Mouse (Mus musculus) stomach, postnatal 0 days (tissue): ENCODE measurements at regions not wholly inside any gene's neighbourhood (a gene's known extent, or its start where the extent isn't known, plus 50 kb on each side); places are given as distances from the start of the nearest gene placed in this dataset.

ENCODE experiments used
- ATAC-seq: fragments of 200-750 bp; cut with Nextera tagmentation; 2 replicates; pipeline ENCODE4 v1.8.0; 2017; ENCODE audit not compliant: low FRiP score, low TSS enrichment
- DNase-seq: peaks from one replicate; pipeline ENCODE4 v3.0.0-alpha.2; 2016; ENCODE audit warnings: low spot score
- H3K27ac ChIP-seq: fragments of 300-500 bp; sonication (generic); replicated peaks from 2 replicates; pipeline ENCODE4 v1.5.1; 2014; ENCODE audit warnings: mild to moderate bottlenecking, control low read depth
- H3K27me3 ChIP-seq: fragments of 300-500 bp; sonication (generic); 2 replicates; pipeline ENCODE4 v1.6.1; 2014; ENCODE audit warnings: low read length; ENCODE audit not compliant: control insufficient read depth, insufficient read depth
- H3K36me3 ChIP-seq: fragments of 300-500 bp; sonication (generic); 2 replicates; pipeline ENCODE4 v1.6.1; 2014; ENCODE audit warnings: low read length, mixed read lengths; ENCODE audit not compliant: control insufficient read depth, insufficient read depth
- H3K4me1 ChIP-seq: fragments of 300-500 bp; sonication (generic); replicated peaks from 2 replicates; pipeline ENCODE4 v1.6.1; 2014; ENCODE audit warnings: antibody characterized with exemption; ENCODE audit not compliant: control insufficient read depth, insufficient read depth
- H3K4me2 ChIP-seq: fragments of 300-500 bp; sonication (generic); replicated peaks from 2 replicates; pipeline ENCODE4 v1.6.1; 2014; ENCODE audit warnings: low read depth, mild to moderate bottlenecking, control low read depth, moderate library complexity
- H3K4me3 ChIP-seq: fragments of 300-500 bp; sonication (generic); 2 replicates; pipeline ENCODE4 v1.5.1; 2014; ENCODE audit warnings: low read depth, low read length, control low read depth
- H3K9ac ChIP-seq: fragments of 300-500 bp; sonication (generic); 2 replicates; pipeline ENCODE4 v1.6.1; 2014; ENCODE audit warnings: mild to moderate bottlenecking, low read length, control low read depth, mixed read lengths
- H3K9me3 ChIP-seq: fragments of 300-500 bp; sonication (generic); 2 replicates; pipeline ENCODE4 v1.6.1; 2016; ENCODE audit warnings: low read length; ENCODE audit not compliant: control insufficient read depth
- CTCF ChIP-seq: IDR thresholded peaks from 2 replicates; pipeline ENCODE4 v1.5.1; 2016; ENCODE audit warnings: antibody characterized with exemption, low read depth, mild to moderate bottlenecking, moderate library complexity
- EP300 ChIP-seq: optimal IDR thresholded peaks from 2 replicates; pipeline ENCODE3; 2016; ENCODE audit warnings: antibody characterized with exemption
- WGBS: fragments of 180-500 bp; shearing (Covaris S2); extraction: QIAGEN DNeasy Blood & Tissue Kit; methylation state at CpG from one replicate; pipeline ENCODE4 v1.1.7; 2014; 5-methylcytosine and 5-hydroxymethylcytosine counted together

- H3K9me3 ChIP-seq = no peaks in the 10 kb centered on the region
- no peaks in the 10 kb centered on the region for H3K4me1 ChIP-seq
- WGBS = 62% methylated on average over 3 of the region's 3 CpGs
- TF ChIP-seq EP300 (no peak), CTCF (no peak)
- DNase-seq = no peak
- H3K27ac ChIP-seq = no peak overlapping the region
- no peak for ATAC-seq
- no peaks in the 10 kb centered on the region for H3K27me3 ChIP-seq
- H3K4me2 ChIP-seq = no peak overlapping the region
- no peaks in the 10 kb centered on the region for H3K36me3 ChIP-seq
- no peak overlapping the region for H3K9ac ChIP-seq
- no peak overlapping the region for H3K4me3 ChIP-seq
These were observed 68.1 kb upstream of the Ppm1j start for GRCm38 (mm10) chr3:104712711-104713110.

- ATAC-seq (peak; percentile 67), DNase-seq (peak; percentile 76)
- Histone ChIP-seq H3K9me3 (no peaks in the 10 kb centered on the region), H3K36me3 (no peaks in the 10 kb centered on the region), H3K4me3 (peak overlapping the region; percentile 10; the same call in 1 of the 2 replicates), H3K27ac (no peak overlapping the region), H3K9ac (peak overlapping the region; percentile 18; the same call in 1 of the 2 replicates), H3K4me1 (no peaks in the 10 kb centered on the region), H3K4me2 (peak overlapping the region; percentile 46), H3K27me3 (no peaks in the 10 kb centered on the region)
- WGBS = 22% methylated on average over 8 of the region's 8 CpGs
- peak; percentile 98 for TF ChIP-seq CTCF
- TF ChIP-seq EP300 = no peak
These were observed 66.8 kb upstream of the Ppm1j start for GRCm38 (mm10) chr3:104713836-104714631.

GRCm38 (mm10) chr3:104714679-104715326 lies 66.1 kb upstream of the Ppm1j start:
- DNase-seq = peak; percentile 84
- WGBS = 51% methylated on average over 11 of the region's 11 CpGs
- peak; percentile 79 for ATAC-seq
- Histone ChIP-seq H3K36me3 (no peaks in the 10 kb centered on the region), H3K4me2 (peak overlapping the region; percentile 46), H3K9me3 (no peaks in the 10 kb centered on the region), H3K4me3 (peak overlapping the region; percentile 10; the same call in 1 of the 2 replicates), H3K27me3 (no peaks in the 10 kb centered on the region), H3K4me1 (no peaks in the 10 kb centered on the region), H3K27ac (no peak overlapping the region), H3K9ac (peak overlapping the region; percentile 18; the same call in 1 of the 2 replicates)
- TF ChIP-seq EP300 (no peak), CTCF (peak; percentile 82)
